In genomic region chr13:34087052-34087812, GRCm38 (mm10) we compare ENCODE assay signal across 10 mouse cellular contexts. TPM values are rescaled to one million over a fixed set of nuclear protein-coding genes. Genes with fewer than 3 reads are reported as not detected.
DNase-seq lines count a peak whose midpoint lies in the region; ATAC-seq lines count a peak whose summit lies in the region.
"Had no signal": no experiment of that assay in that cellular context is flagged by ENCODE, and none has a peak within 500 bp of the region (broad histone marks: within the 10 kb centered on the region; RNA-seq: fewer than 3 reads in every experiment).

No protein-coding gene starts in this region.

- no peaks in the 10 kb centered on the region for H3K9me3 ChIP-seq in limb, embryonic 13.5 days
- H3K9me3 ChIP-seq in limb, embryonic 10.5 days (replicated peaks) = no peaks in the 10 kb centered on the region
- no peaks in the 10 kb centered on the region for H3K9me3 ChIP-seq in hindbrain, embryonic 12.5 days (replicated peaks)
- H3K9me3 ChIP-seq in neural tube, embryonic 13.5 days = no peaks in the 10 kb centered on the region

- no peak for DNase-seq in limb, embryonic 10.5 days (ENCODE audit: low spot score)
- no peak for DNase-seq in spleen, adult 18-20 months
- DNase-seq in gastrocnemius, postnatal 25 days = no peak
- DNase-seq: layer of hippocampus, postnatal 36 days; right cerebral cortex, postnatal 25 days had no signal

- no peak overlapping the region for H3K4me2 ChIP-seq in limb, embryonic 13.5 days (replicated peaks)
- H3K4me2 ChIP-seq in hindbrain, embryonic 12.5 days (replicated peaks) = no peak overlapping the region
- H3K4me2 ChIP-seq in neural tube, embryonic 13.5 days = peak overlapping the region; percentile 20; the same call in 1 of the 2 replicates

- no peak overlapping the region for H3K27ac ChIP-seq in limb, embryonic 13.5 days
- no peak overlapping the region for H3K27ac ChIP-seq in limb, embryonic 10.5 days
- H3K27ac ChIP-seq in brown adipose tissue, adult 24 weeks (replicated peaks; ENCODE audit: low read depth, low read length) = peak overlapping the region; percentile 18
- H3K27ac ChIP-seq in hindbrain, embryonic 12.5 days = peak overlapping the region; percentile 46
- H3K27ac ChIP-seq in neural tube, embryonic 13.5 days (replicated peaks) = peak overlapping the region; percentile 92

- peak; percentile 40; the same call in 1 of the 2 replicates for ATAC-seq in limb, embryonic 13.5 days (ENCODE audit: low FRiP score, low read depth)
- ATAC-seq in hindbrain, embryonic 12.5 days (ENCODE audit: low FRiP score) = peak; percentile 35; the same call in 1 of the 2 replicates
- peak; percentile 33; the same call in 1 of the 2 replicates for ATAC-seq in neural tube, embryonic 13.5 days (ENCODE audit: low read depth)

- H3K4me1 ChIP-seq in limb, embryonic 13.5 days = no peaks in the 10 kb centered on the region
- H3K4me1 ChIP-seq in limb, embryonic 10.5 days = peaks cover 6% of the 10 kb centered on the region
- H3K4me1 ChIP-seq in brown adipose tissue, adult 24 weeks (ENCODE audit: control insufficient read depth, insufficient read depth, insufficient read length, low read length) = peaks cover 9% of the 10 kb centered on the region
- peaks cover 29% of the 10 kb centered on the region for H3K4me1 ChIP-seq in hindbrain, embryonic 12.5 days
- H3K4me1 ChIP-seq in neural tube, embryonic 13.5 days (replicated peaks) = peaks cover 36% of the 10 kb centered on the region

- H3K36me3 ChIP-seq in limb, embryonic 13.5 days = no peaks in the 10 kb centered on the region
- H3K36me3 ChIP-seq in limb, embryonic 10.5 days = no peaks in the 10 kb centered on the region
- no peaks in the 10 kb centered on the region for H3K36me3 ChIP-seq in hindbrain, embryonic 12.5 days
- no peaks in the 10 kb centered on the region for H3K36me3 ChIP-seq in neural tube, embryonic 13.5 days

- H3K4me3 ChIP-seq in limb, embryonic 13.5 days = no peak overlapping the region
- H3K4me3 ChIP-seq in limb, embryonic 10.5 days = no peak overlapping the region
- no peak overlapping the region for H3K4me3 ChIP-seq in brown adipose tissue, adult 24 weeks (ENCODE audit: insufficient read depth, low read depth, low read length)
- no peak overlapping the region for H3K4me3 ChIP-seq in hindbrain, embryonic 12.5 days
- H3K4me3 ChIP-seq in neural tube, embryonic 13.5 days = no peak overlapping the region

- no peak overlapping the region for H3K9ac ChIP-seq in limb, embryonic 13.5 days
- H3K9ac ChIP-seq in hindbrain, embryonic 12.5 days = no peak overlapping the region
- H3K9ac ChIP-seq in neural tube, embryonic 13.5 days = no peak overlapping the region

- H3K27me3 ChIP-seq in limb, embryonic 13.5 days = no peaks in the 10 kb centered on the region
- H3K27me3 ChIP-seq in limb, embryonic 10.5 days (ENCODE audit: low read depth, poor library complexity, severe bottlenecking) = no peaks in the 10 kb centered on the region
- H3K27me3 ChIP-seq in hindbrain, embryonic 12.5 days = no peaks in the 10 kb centered on the region
- no peaks in the 10 kb centered on the region for H3K27me3 ChIP-seq in neural tube, embryonic 13.5 days

- 58% methylated on average over 7 of the region's 7 CpGs for WGBS in limb, embryonic 13.5 days
- 72% methylated on average over 7 of the region's 7 CpGs for WGBS in limb, embryonic 10.5 days
- 55% methylated on average over 7 of the region's 7 CpGs for WGBS in hindbrain, embryonic 12.5 days
- 47% methylated on average over 7 of the region's 7 CpGs for WGBS in neural tube, embryonic 13.5 days

RNA-seq across cellular contexts. Expression of gene Tubb2a, which starts 9.4 kb away (rescaled TPM):
- 150 and 152 TPM in 2 replicates for polyA plus RNA-seq in limb, embryonic 13.5 days (2015; fragmentation: Nextera tagmentation; extraction: Ambion mirVana)
- polyA plus RNA-seq in limb, embryonic 10.5 days (2016; fragmentation: Nextera tagmentation; extraction: Ambion mirVana) = 44.3 and 44.7 TPM in 2 replicates
- polyA plus RNA-seq in brown adipose tissue, adult 24 weeks (2012; ENCODE audit: insufficient read depth, insufficient read length, missing spikeins) = 21.2 and 76.9 TPM in 2 replicates
- 785 and 845 TPM in 2 replicates for polyA plus RNA-seq in hindbrain, embryonic 12.5 days (2016; fragmentation: Nextera tagmentation; extraction: Ambion mirVana)
- 1,875 and 2,016 TPM in 2 replicates for polyA plus RNA-seq in neural tube, embryonic 13.5 days (2015; fragmentation: Nextera tagmentation; extraction: Ambion mirVana)
- 10 to 100 TPM; 13.6 to 14.8 TPM for total RNA-seq in gastrocnemius, postnatal 25 days (2021)

RNA-seq across cellular contexts. Expression of gene Tubb2b, which starts 43.0 kb away (rescaled TPM):
- polyA plus RNA-seq in limb, embryonic 13.5 days (2015; fragmentation: Nextera tagmentation; extraction: Ambion mirVana) = 40.1 and 42.0 TPM in 2 replicates
- 11.7 and 15.6 TPM in 2 replicates for polyA plus RNA-seq in limb, embryonic 10.5 days (2016; fragmentation: Nextera tagmentation; extraction: Ambion mirVana)
- 1.0 and 1.7 TPM in 2 replicates for polyA plus RNA-seq in brown adipose tissue, adult 24 weeks (2012; ENCODE audit: insufficient read depth, insufficient read length, missing spikeins)
- polyA plus RNA-seq in hindbrain, embryonic 12.5 days (2016; fragmentation: Nextera tagmentation; extraction: Ambion mirVana) = 363 and 373 TPM in 2 replicates
- polyA plus RNA-seq in neural tube, embryonic 13.5 days (2015; fragmentation: Nextera tagmentation; extraction: Ambion mirVana) = 644 and 732 TPM in 2 replicates
- total RNA-seq in gastrocnemius, postnatal 25 days (2021) = 1 to 10 TPM; 2.3 to 3.6 TPM
- total RNA-seq: hematopoietic stem cell, adult 5-6 weeks had no signal

RNA-seq across cellular contexts. Expression of gene Bphl, which starts 49.8 kb away (rescaled TPM):
- polyA plus RNA-seq in limb, embryonic 13.5 days (2015; fragmentation: Nextera tagmentation; extraction: Ambion mirVana) = 42.3 and 46.5 TPM in 2 replicates
- polyA plus RNA-seq in limb, embryonic 10.5 days (2016; fragmentation: Nextera tagmentation; extraction: Ambion mirVana) = 30.6 and 33.6 TPM in 2 replicates
- polyA plus RNA-seq in brown adipose tissue, adult 24 weeks (2012; ENCODE audit: insufficient read depth, insufficient read length, missing spikeins) = 97.8 and 143 TPM in 2 replicates
- 34.4 and 44.0 TPM in 2 replicates for polyA plus RNA-seq in hindbrain, embryonic 12.5 days (2016; fragmentation: Nextera tagmentation; extraction: Ambion mirVana)
- polyA plus RNA-seq in neural tube, embryonic 13.5 days (2015; fragmentation: Nextera tagmentation; extraction: Ambion mirVana) = 38.5 and 49.5 TPM in 2 replicates
- 10 to 100 TPM; 23.7 TPM for total RNA-seq in gastrocnemius, postnatal 25 days (2021)

Comparison
In these comparisons a context has a peak if more than half of its experiments do, and no peak if none do; other contexts are left out.
1. H3K27ac ChIP-seq: peak in brown adipose tissue, adult 24 weeks (single experiment), hindbrain, embryonic 12.5 days (single experiment) and neural tube, embryonic 13.5 days (single experiment); none in limb, embryonic 13.5 days (single experiment) and limb, embryonic 10.5 days (single experiment).
2. Peak in every context shown above with its lines, with median percentiles within 50 percentile points of each other: ATAC-seq.